Mouse (Mus musculus): ENCODE results near the gene Ppfia3.
"Not testable (repeated sequence)": the region's sequence is repeated elsewhere in the genome, so short reads cannot be mapped to it uniquely, and the experiment has no call there.

Gene Ppfia3

GRCm38 (mm10) chr7:45395129-45395541, 28.3 kb upstream of the Ppfia3 start:
- DNase-seq (ENCODE audit: inconsistent age in 2 of 2, low spot score in 1 of 2) = no peak

- no peak for DNase-seq (ENCODE audit: inconsistent age in 2 of 2, low spot score in 1 of 2)
Observed at GRCm38 (mm10) chr7:45386077-45386476, 19.3 kb upstream of the Ppfia3 start.

- DNase-seq (ENCODE audit: inconsistent age in 2 of 2, low spot score in 1 of 2) = no peak
Observed at GRCm38 (mm10) chr7:45376057-45376456, 9.2 kb upstream of the Ppfia3 start.

- DNase-seq (ENCODE audit: inconsistent age in 2 of 2, low spot score in 1 of 2) = no peak
Observed at GRCm38 (mm10) chr7:45374620-45375019, 7.8 kb upstream of the Ppfia3 start.

- peak; percentile 46 to 80 for DNase-seq (ENCODE audit: inconsistent age in 2 of 2, low spot score in 1 of 2)
Observed at GRCm38 (mm10) chr7:45372371-45372770, 5.6 kb upstream of the Ppfia3 start.

- DNase-seq (ENCODE audit: inconsistent age in 2 of 2, low spot score in 1 of 2) = peak; percentile 95 to 97
Observed at GRCm38 (mm10) chr7:45370475-45371311, 3.9 kb upstream of the Ppfia3 start, which contains the start of gene Lin7b. Gene Lin7b (minus strand): TSS chr7:45370583.

GRCm38 (mm10) chr7:45369836-45370474, 3.1 kb upstream of the Ppfia3 start:
- DNase-seq (ENCODE audit: inconsistent age in 2 of 2, low spot score in 1 of 2) = peak in 1 of 2 experiments; percentile 36

- DNase-seq (ENCODE audit: inconsistent age in 2 of 2, low spot score in 1 of 2) = peak in 1 of 2 experiments; percentile 36
Observed at GRCm38 (mm10) chr7:45369022-45369745, 2.4 kb upstream of the Ppfia3 start.

GRCm38 (mm10) chr7:45368178-45368577, 1.4 kb upstream of the Ppfia3 start:
- DNase-seq (ENCODE audit: inconsistent age in 2 of 2, low spot score in 1 of 2) = peak in 1 of 2 experiments; percentile 35

- peak; percentile 98 to 99 for DNase-seq (ENCODE audit: inconsistent age in 2 of 2, low spot score in 1 of 2)
Observed at GRCm38 (mm10) chr7:45367020-45367880, 431 bp upstream of the Ppfia3 start.

GRCm38 (mm10) chr7:45365742-45366651, 822 bp downstream of the Ppfia3 start:
- DNase-seq (ENCODE audit: inconsistent age in 2 of 2, low spot score in 1 of 2) = peak; percentile 65 to 83

GRCm38 (mm10) chr7:45363983-45364382, 2.8 kb downstream of the Ppfia3 start:
- DNase-seq (ENCODE audit: inconsistent age in 2 of 2, low spot score in 1 of 2) = no peak

GRCm38 (mm10) chr7:45362801-45363200, 4.0 kb downstream of the Ppfia3 start:
- DNase-seq (ENCODE audit: inconsistent age in 2 of 2, low spot score in 1 of 2) = no peak

GRCm38 (mm10) chr7:45361243-45361804, 5.5 kb downstream of the Ppfia3 start:
- peak; percentile 88 to 91 for DNase-seq (ENCODE audit: inconsistent age in 2 of 2, low spot score in 1 of 2)

GRCm38 (mm10) chr7:45360404-45361125, 6.3 kb downstream of the Ppfia3 start:
- DNase-seq (ENCODE audit: inconsistent age in 2 of 2, low spot score in 1 of 2) = no peak

GRCm38 (mm10) chr7:45359081-45359480, 7.7 kb downstream of the Ppfia3 start:
- not testable (repeated sequence) for DNase-seq (ENCODE audit: inconsistent age in 2 of 2, low spot score in 1 of 2)

GRCm38 (mm10) chr7:45356087-45356486, 10.7 kb downstream of the Ppfia3 start:
- DNase-seq (ENCODE audit: inconsistent age in 2 of 2, low spot score in 1 of 2) = no peak

- DNase-seq (ENCODE audit: inconsistent age in 2 of 2, low spot score in 1 of 2) = no peak
Observed at GRCm38 (mm10) chr7:45355318-45356020, 11.3 kb downstream of the Ppfia3 start.
